Mouse (Mus musculus): ENCODE measurements around the gene Rec8. TPM values are rescaled to one million over a fixed set of nuclear protein-coding genes. Genes with fewer than 3 reads are reported as not detected.

The Rec8 gene
- total and polyA plus RNA-seq, 2 experiments: 0.46 to 2.3 TPM

DNA sequence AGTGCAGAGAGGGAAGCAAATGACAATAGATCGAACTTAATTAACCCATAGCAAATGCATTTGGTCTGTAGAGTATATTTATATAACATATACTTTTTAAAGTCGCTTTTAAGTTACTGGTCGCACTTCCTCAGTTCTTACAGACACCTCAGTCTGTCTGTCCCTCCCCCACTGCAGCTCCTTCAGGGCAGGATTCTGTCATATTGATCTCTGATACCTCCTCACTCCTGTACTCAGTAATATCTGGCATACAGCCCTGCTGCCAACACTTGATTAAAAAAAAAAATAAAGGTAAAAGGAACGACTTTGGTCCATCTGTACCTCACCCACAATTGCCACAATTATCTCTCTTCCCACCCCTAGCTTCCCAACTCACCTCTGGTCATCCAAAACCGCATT, 33.5 kb upstream of the Rec8 start:
- H3K4me1 ChIP-seq (ENCODE audit: control insufficient read depth, insufficient read depth, low read length): peaks cover 8% of the 10 kb centered on the region
- H3K27ac ChIP-seq (replicated peaks; ENCODE audit: insufficient read depth, low read depth, low read length): peak overlapping the region; percentile 62
- WGBS: 32% methylated on average over 5 of the region's 5 CpGs
- peak; percentile 61 for DNase-seq (ENCODE audit: extremely low read depth, low read depth, low spot score)
- H3K9ac ChIP-seq (ENCODE audit: low read depth, low read length): peak overlapping the region; percentile 80
- H3K27me3 ChIP-seq (ENCODE audit: control insufficient read depth, insufficient read depth, low read length): no peaks in the 10 kb centered on the region
- H3K4me3 ChIP-seq (ENCODE audit: insufficient read depth, low read depth, low read length): peak overlapping the region; percentile 81
- TF ChIP-seq POLR2A (IDR thresholded peaks at IDR 0.05; ENCODE audit: extremely low read depth, insufficient read depth, low read length): no peak
- no peak for TF ChIP-seq CTCF (IDR thresholded peaks at IDR 0.05; ENCODE audit: low read depth, low read length)
- H3K79me2 ChIP-seq (ENCODE audit: control insufficient read depth, insufficient read depth, low read length): peaks cover 6% of the 10 kb centered on the region; the same call in 1 of the 2 replicates
- peaks cover 16% of the 10 kb centered on the region for H3K36me3 ChIP-seq (ENCODE audit: control insufficient read depth, insufficient read depth, low read length)

DNA sequence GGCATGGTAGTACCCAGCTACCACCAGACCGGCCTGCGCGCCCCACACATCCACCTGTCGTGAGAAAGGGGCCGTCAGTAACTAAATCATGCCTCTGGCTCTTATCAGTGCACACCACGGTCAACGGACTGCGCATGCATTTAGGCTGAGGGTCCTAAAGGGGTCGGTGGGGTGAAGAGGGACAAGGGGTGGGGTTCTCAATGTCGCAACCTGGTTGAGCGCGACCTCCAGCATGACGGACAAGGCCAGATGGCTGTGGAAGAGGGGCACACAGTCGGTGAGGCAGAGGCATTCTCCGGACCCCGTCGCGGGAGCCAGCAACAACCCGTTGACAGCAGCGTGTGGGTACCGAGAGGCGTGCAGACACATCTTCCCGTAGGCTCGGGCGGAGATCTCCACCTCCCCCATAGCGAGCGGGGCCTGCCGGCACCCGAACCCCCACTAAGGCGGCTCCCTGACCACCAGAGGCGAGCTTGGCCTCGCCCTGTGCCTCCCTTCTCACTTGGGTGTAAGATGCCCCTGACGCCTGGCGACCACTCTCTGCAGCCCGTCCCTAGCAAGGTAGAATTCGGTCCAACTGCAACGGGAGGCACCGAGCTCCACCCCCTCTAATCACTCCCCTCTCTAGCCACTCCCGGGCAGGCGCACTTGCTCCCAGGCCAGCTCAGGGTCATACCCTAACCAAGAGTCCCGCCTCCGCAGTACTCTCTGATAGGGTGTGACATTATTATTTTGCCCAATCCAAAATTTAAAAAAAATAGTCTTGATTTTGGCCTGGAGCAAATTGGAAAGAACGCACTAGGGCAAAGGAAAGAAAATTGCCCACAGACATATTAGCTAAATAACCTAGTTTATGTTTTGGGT, 32.9 kb upstream of the Rec8 start, which contains the start of gene Emc9:
Gene Emc9, minus strand, starts transcription at position 601 of the 864 bp plus-strand sequence.
- Histone ChIP-seq H3K4me1 (ENCODE audit: control insufficient read depth, insufficient read depth, low read length) (peaks cover 8% of the 10 kb centered on the region), H3K36me3 (ENCODE audit: control insufficient read depth, insufficient read depth, low read length) (peaks cover 16% of the 10 kb centered on the region)

DNA sequence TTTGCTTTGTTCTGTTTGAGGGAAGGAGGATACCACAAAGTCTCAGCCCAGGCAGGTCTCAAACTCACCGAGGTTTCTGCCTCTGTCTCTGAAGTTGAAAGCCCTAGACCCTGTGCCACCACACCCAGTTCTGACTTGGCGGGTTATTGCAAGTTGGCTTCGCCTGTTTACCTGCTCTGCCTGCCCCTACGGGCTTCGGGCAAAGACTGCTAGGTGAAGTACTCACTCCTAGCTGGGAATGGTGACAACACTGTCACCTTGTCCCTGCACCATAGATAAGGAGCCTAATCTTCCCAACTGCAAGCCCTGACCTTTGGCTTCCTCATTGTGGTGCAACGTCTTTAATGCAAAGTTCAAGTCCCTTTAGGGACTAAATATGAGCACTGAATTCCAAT, 32.3 kb upstream of the Rec8 start:
- TF ChIP-seq CTCF (IDR thresholded peaks at IDR 0.05; ENCODE audit: low read depth, low read length) (no peak), POLR2A (IDR thresholded peaks at IDR 0.05; ENCODE audit: extremely low read depth, insufficient read depth, low read length) (no peak)
- 15% methylated on average over 6 of the region's 6 CpGs for WGBS
- Histone ChIP-seq H3K36me3 (ENCODE audit: control insufficient read depth, insufficient read depth, low read length) (peaks cover 13% of the 10 kb centered on the region), H3K4me1 (ENCODE audit: control insufficient read depth, insufficient read depth, low read length) (peaks cover 8% of the 10 kb centered on the region), H3K9ac (ENCODE audit: low read depth, low read length) (no peak overlapping the region), H3K27me3 (ENCODE audit: control insufficient read depth, insufficient read depth, low read length) (no peaks in the 10 kb centered on the region), H3K4me3 (ENCODE audit: insufficient read depth, low read depth, low read length) (no peak overlapping the region), H3K27ac (replicated peaks; ENCODE audit: insufficient read depth, low read depth, low read length) (peak overlapping the region; percentile 52), H3K79me2 (ENCODE audit: control insufficient read depth, insufficient read depth, low read length) (no peaks in the 10 kb centered on the region; the same call in 1 of the 2 replicates)
- DNase-seq (ENCODE audit: extremely low read depth, low read depth, low spot score): peak; percentile 91

More for the DNA sequence above, 32.9 kb upstream of the Rec8 start, which contains the start of gene Emc9:
- H3K27me3 ChIP-seq (ENCODE audit: control insufficient read depth, insufficient read depth, low read length): no peaks in the 10 kb centered on the region
- peak; percentile 89 for DNase-seq (ENCODE audit: extremely low read depth, low read depth, low spot score)
- peak within 1 kb of the TSS; percentile 81 for H3K4me3 ChIP-seq (ENCODE audit: insufficient read depth, low read depth, low read length)
- TF ChIP-seq CTCF (IDR thresholded peaks at IDR 0.05; ENCODE audit: low read depth, low read length) (no peak), POLR2A (IDR thresholded peaks at IDR 0.05; ENCODE audit: extremely low read depth, insufficient read depth, low read length) (peak; percentile 42; the same call in 1 of the 2 replicates)
- peak within 1 kb of the TSS; percentile 62 for H3K27ac ChIP-seq (replicated peaks; ENCODE audit: insufficient read depth, low read depth, low read length)
- 2% methylated on average over 43 of the region's 43 CpGs for WGBS
- H3K9ac ChIP-seq (ENCODE audit: low read depth, low read length): peak within 1 kb of the TSS; percentile 80
- peaks cover 5% of the 10 kb centered on the region; the same call in 1 of the 2 replicates for H3K79me2 ChIP-seq (ENCODE audit: control insufficient read depth, insufficient read depth, low read length)

DNA sequence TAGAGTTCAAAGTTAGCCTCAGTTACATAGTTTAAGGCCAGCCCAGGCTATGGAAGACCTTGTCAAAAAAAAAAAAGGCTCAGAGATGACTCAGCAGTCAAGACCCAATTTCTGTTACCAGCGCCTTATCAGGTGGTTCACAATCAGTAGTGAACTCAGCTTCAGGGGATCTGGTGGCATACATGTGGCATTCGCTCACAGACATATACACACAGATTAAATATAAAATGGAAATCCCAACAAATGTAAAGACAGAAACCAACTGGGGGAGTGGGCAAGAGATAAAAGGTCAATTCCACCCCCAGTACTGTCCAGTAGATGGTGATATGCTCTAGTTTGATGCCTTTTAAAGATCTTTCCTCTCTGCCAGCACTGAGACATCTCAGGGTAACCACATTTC, 31.7 kb upstream of the Rec8 start:
- H3K9ac ChIP-seq (ENCODE audit: low read depth, low read length): no peak overlapping the region
- TF ChIP-seq POLR2A (IDR thresholded peaks at IDR 0.05; ENCODE audit: extremely low read depth, insufficient read depth, low read length): no peak
- TF ChIP-seq CTCF (IDR thresholded peaks at IDR 0.05; ENCODE audit: low read depth, low read length): no peak
- no peak overlapping the region for H3K4me3 ChIP-seq (ENCODE audit: insufficient read depth, low read depth, low read length)
- no peaks in the 10 kb centered on the region; the same call in 1 of the 2 replicates for H3K79me2 ChIP-seq (ENCODE audit: control insufficient read depth, insufficient read depth, low read length)
- peaks cover 10% of the 10 kb centered on the region for H3K36me3 ChIP-seq (ENCODE audit: control insufficient read depth, insufficient read depth, low read length)
- 80% methylated on average over 2 of the region's 2 CpGs for WGBS
- no peaks in the 10 kb centered on the region for H3K27me3 ChIP-seq (ENCODE audit: control insufficient read depth, insufficient read depth, low read length)
- peaks cover 8% of the 10 kb centered on the region for H3K4me1 ChIP-seq (ENCODE audit: control insufficient read depth, insufficient read depth, low read length)
- H3K27ac ChIP-seq (replicated peaks; ENCODE audit: insufficient read depth, low read depth, low read length): peak overlapping the region; percentile 52
- DNase-seq (ENCODE audit: extremely low read depth, low read depth, low spot score): no peak

DNA sequence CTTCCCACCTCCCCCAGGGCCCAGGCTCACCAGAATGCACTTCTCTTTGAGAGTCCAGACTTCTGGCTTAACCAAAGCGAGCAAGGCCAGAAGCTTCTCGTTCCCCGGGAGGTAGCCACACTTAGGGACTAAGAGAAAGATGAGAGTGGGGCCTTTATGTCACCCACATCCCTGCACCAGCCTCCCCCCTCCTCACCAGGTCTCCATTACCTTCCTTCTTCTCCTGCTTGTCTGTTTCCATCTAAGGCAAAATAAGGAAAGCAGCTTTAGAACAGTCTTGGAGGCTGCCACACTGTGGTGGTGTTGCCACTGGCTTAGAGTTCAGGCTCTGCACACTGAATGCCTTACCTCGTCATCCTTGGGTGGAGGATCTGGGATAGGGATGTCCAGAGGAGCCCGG, 28.6 kb upstream of the Rec8 start:
- Histone ChIP-seq H3K79me2 (ENCODE audit: control insufficient read depth, insufficient read depth, low read length) (peaks cover 10% of the 10 kb centered on the region; the same call in 1 of the 2 replicates), H3K27ac (replicated peaks; ENCODE audit: insufficient read depth, low read depth, low read length) (no peak overlapping the region), H3K36me3 (ENCODE audit: control insufficient read depth, insufficient read depth, low read length) (peaks cover 7% of the 10 kb centered on the region), H3K27me3 (ENCODE audit: control insufficient read depth, insufficient read depth, low read length) (no peaks in the 10 kb centered on the region), H3K4me3 (ENCODE audit: insufficient read depth, low read depth, low read length) (no peak overlapping the region), H3K9ac (ENCODE audit: low read depth, low read length) (no peak overlapping the region), H3K4me1 (ENCODE audit: control insufficient read depth, insufficient read depth, low read length) (peaks cover 15% of the 10 kb centered on the region)
- DNase-seq (ENCODE audit: extremely low read depth, low read depth, low spot score): no peak
- TF ChIP-seq POLR2A (IDR thresholded peaks at IDR 0.05; ENCODE audit: extremely low read depth, insufficient read depth, low read length) (no peak), CTCF (IDR thresholded peaks at IDR 0.05; ENCODE audit: low read depth, low read length) (no peak)
- WGBS: 93% methylated on average over 5 of the region's 5 CpGs
